Mouse (Mus musculus) ES-Bruce4 (cell line): ENCODE data around the gene Ccna1.

Experiments
- CTCF ChIP-seq: IDR thresholded peaks from one replicate; pipeline ENCODE4 v1.8.1; 2011; ENCODE audit warnings: low read depth, low read length
- EP300 ChIP-seq: IDR thresholded peaks from 2 replicates; pipeline ENCODE4 v1.6.1; 2011; ENCODE audit warnings: low read depth, low read length; ENCODE audit not compliant: insufficient read depth

DNA sequence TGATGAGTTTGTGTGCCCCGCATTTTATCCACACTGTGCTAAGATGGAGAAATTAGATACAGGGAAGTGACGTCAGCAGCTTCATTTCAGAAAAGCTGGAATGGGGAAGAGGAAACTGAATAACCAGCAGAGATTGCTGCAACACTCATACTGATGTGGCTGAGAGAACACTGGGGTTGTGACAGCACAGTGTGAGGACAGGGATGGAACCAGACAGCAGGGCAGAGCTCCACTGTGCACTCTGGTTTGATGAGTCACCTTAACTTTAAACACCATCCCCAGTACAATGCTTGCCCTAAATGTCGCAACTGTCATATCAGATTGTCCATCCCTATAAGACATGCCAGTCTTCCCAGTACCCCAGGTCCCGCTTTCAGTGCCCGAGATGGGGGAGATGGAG is 17.7 kb downstream of the Ccna1 start:
- TF ChIP-seq CTCF (no peak), EP300 (no peak)
